Mouse (Mus musculus) heart, adult 2 months (tissue): ENCODE measurements at regions not wholly inside any gene's neighbourhood (a gene's known extent, or its start where the extent isn't known, plus 50 kb on each side); places are given as distances from the start of the nearest gene placed in this dataset.

Experiments
- DNase-seq, 2 experiments: peaks; one replicate each; pipeline ENCODE4 v3.0.0; 2021
- H3K27ac ChIP-seq: fragments of 200-600 bp; 2 replicates; pipeline ENCODE4 v1.8.1; 2022
- H3K27me3 ChIP-seq: fragments of 200-500 bp; 2 replicates; pipeline ENCODE4 v1.6.1; 2012; ENCODE audit warnings: mild to moderate bottlenecking, low read length, inconsistent platforms, mixed read lengths; ENCODE audit not compliant: control insufficient read depth, insufficient read depth
- H3K36me3 ChIP-seq: fragments of 200-500 bp; 2 replicates; pipeline ENCODE4 v1.6.1; 2012; ENCODE audit warnings: low read length, inconsistent platforms; ENCODE audit not compliant: control insufficient read depth, insufficient read depth
- H3K4me1 ChIP-seq: fragments of 200-500 bp; 2 replicates; pipeline ENCODE4 v1.6.1; 2011; ENCODE audit warnings: low read length; ENCODE audit not compliant: control insufficient read depth, insufficient read depth
- H3K4me3 ChIP-seq: fragments of 200-600 bp; 2 replicates; pipeline ENCODE4 v1.8.1; 2022
- H3K79me2 ChIP-seq: fragments of 200-500 bp; replicated peaks from 2 replicates; pipeline ENCODE4 v1.6.1; 2012; ENCODE audit warnings: mild to moderate bottlenecking, inconsistent platforms, low read length, moderate library complexity, mixed read lengths; ENCODE audit not compliant: control insufficient read depth, insufficient read depth
- H3K9ac ChIP-seq: fragments of 200-500 bp; 2 replicates; pipeline ENCODE4 v1.6.1; 2012; ENCODE audit warnings: low read depth, mild to moderate bottlenecking, control low read depth, inconsistent platforms, low read length, mixed read lengths
- CTCF ChIP-seq: fragments of 200-600 bp; IDR thresholded peaks from 2 replicates; pipeline ENCODE4 v1.8.1; 2022; ENCODE audit warnings: antibody characterized with exemption, mild to moderate bottlenecking, moderate library complexity
- EP300 ChIP-seq: fragments of 200-500 bp; IDR thresholded peaks from 2 replicates; pipeline ENCODE4 v1.6.1; 2011; ENCODE audit warnings: low read depth, low read length, control low read depth; ENCODE audit not compliant: insufficient read depth
- POLR2A ChIP-seq: fragments of 200-500 bp; IDR thresholded peaks from 2 replicates; pipeline ENCODE4 v1.6.1; 2011; ENCODE audit warnings: mild to moderate bottlenecking, low read depth, low read length, control low read depth; ENCODE audit not compliant: insufficient read depth
- WGBS: fragments of 180-500 bp; shearing (Covaris S2); methylation state at CpG from one replicate; pipeline ENCODE4 v1.1.7; 2018; 5-methylcytosine and 5-hydroxymethylcytosine counted together
- intact Hi-C: fragments of 180-260 bp; cut with DNase I; formaldehyde crosslinking; loops from one replicate; pipeline ENCODE4 v1.15.1; 2025

DNA sequence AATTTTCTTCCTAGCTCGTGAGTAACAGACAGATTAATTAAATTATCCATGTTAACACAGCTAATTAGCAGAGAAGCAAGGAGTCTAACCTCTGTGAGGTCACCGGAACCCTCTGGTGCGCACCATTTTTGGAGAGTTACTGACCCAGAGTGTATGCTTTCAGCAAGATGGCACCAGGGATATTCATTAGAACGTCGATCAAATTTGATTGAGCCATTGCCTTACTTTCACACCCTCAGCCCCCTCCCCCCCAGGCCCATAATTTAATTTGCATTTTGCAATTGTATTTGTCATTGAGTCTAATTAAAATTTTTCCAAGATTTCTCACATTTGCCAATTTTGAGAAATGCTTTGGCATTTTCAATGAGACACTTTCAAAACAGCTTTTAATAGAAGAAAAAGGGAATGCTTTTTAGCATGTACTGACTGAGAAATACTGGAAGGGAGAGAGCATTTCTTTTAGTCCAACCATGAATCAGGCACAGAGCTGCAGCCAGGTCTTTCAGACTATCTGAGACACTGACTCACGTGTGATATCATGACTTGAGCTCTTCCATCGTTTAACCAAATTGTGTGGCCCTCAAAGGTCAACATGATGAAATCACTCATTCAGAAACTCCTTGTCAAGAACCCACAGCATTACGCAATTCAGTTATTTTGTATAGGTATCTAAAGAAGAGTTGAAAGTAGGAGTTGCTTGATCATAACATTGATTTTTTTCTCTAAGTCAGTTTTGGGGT lies 198.6 kb downstream of the Fam198b start:
- no peak overlapping the region for H3K4me3 ChIP-seq
- no peaks in the 10 kb centered on the region; the same call in 1 of the 2 replicates for H3K4me1 ChIP-seq
- 0 out of 2 replicates have a peak, but pooled peaks cover 1% of the 10 kb centered on the region for H3K36me3 ChIP-seq
- H3K79me2 ChIP-seq = no peaks in the 10 kb centered on the region
- DNase-seq = no peak
- TF ChIP-seq EP300 (no peak), CTCF (no peak), POLR2A (no peak)
- WGBS = 75% methylated on average over 8 of the region's 8 CpGs
- H3K27me3 ChIP-seq = no peaks in the 10 kb centered on the region
- intact Hi-C loops = loop anchor here (5.0 kb wide), 1 partner anchor 724 kb away; no protein-coding TSS in a partner anchor
- no peak overlapping the region for H3K27ac ChIP-seq
- H3K9ac ChIP-seq = no peak overlapping the region

DNA sequence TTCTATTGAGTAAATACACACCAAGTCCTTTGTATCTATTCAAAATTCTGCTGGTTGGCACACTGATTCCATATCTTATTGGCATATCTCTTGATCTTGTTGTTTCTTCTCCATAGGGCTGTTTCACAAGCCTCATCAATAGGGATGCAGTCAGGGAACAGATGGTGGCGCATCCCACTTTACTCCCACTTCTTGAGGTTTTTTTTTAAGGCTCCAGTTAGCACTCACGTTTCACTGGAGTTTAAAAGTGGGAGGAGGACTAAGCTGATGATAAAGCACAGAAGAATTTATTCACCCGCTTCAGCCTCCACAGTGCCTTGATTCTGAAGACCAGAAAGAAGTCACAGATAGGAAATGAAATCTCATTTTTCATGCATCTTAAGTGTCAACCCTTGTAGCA lies 199.8 kb downstream of the Fam198b start:
- Histone ChIP-seq H3K27me3 (no peaks in the 10 kb centered on the region), H3K9ac (no peak overlapping the region), H3K36me3 (0 out of 2 replicates have a peak, but pooled peaks cover 1% of the 10 kb centered on the region), H3K4me1 (no peaks in the 10 kb centered on the region; the same call in 1 of the 2 replicates), H3K4me3 (no peak overlapping the region), H3K27ac (no peak overlapping the region), H3K79me2 (no peaks in the 10 kb centered on the region)
- intact Hi-C loops = loop anchor here (5.0 kb wide), 1 partner anchor 723 kb away; no protein-coding TSS in a partner anchor
- no peak for DNase-seq
- WGBS = 57% methylated on average over 3 of the region's 3 CpGs
- no peak for TF ChIP-seq EP300

DNA sequence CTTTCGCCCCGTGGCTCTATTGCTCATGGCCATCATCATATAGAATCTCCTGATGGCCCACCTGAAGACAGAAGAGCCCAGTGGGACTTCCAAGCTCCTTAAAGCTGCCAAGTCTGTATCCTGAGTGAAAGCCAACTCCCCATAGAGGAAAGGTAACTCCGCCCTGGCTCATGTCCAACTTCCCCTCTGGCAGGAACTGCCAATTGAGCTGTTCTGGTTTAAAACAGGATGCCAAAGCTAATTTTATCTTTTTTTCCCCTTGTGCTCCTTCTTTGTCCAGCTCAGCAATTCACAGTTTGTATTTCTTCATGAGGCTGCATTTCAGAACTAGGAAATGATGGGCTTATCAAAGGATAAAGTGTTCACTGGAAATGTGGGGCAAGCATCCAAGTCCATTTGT lies 215.3 kb downstream of the Fam198b start:
- TF ChIP-seq EP300 (no peak), POLR2A (no peak), CTCF (no peak)
- peak; percentile 16 to 24 for DNase-seq
- no peaks in the 10 kb centered on the region for H3K4me1 ChIP-seq
- no peaks in the 10 kb centered on the region for H3K27me3 ChIP-seq
- intact Hi-C loops = no loop called here
- no peak overlapping the region for H3K4me3 ChIP-seq
- no peaks in the 10 kb centered on the region for H3K79me2 ChIP-seq
- H3K27ac ChIP-seq = no peak overlapping the region
- H3K9ac ChIP-seq = no peak overlapping the region
- 57% methylated on average over 3 of the region's 3 CpGs for whole genome bisulfite sequencing
- H3K36me3 ChIP-seq = no peaks in the 10 kb centered on the region

DNA sequence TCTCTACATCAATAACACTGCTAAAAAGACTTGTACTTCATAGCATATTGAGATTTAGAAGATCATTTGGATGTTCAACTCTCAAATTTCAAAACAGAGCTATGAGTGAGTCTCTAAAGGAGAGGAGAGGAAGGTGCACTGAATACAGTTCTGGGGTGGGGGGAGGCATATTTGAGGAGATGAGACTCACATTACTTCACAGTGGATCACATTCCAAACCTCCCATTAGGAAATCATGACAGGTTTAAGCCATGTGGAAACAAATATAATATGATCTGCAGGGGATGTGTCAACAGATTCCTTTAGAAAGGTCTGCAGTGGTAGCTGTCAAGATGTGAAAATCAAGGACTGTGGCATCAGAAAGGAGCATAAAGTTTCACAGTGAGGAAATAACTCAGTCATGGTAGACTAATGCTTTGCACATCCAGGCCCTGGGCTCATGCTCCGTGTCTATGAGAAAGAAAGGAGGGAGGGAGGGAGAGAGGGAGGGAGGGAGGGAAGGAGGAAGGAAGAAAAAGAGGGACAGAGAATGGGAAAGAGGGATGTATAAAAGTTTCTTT lies 235.9 kb downstream of the Fam198b start:
- Histone ChIP-seq H3K79me2 (no peaks in the 10 kb centered on the region), H3K36me3 (no peaks in the 10 kb centered on the region), H3K9ac (no peak overlapping the region), H3K27ac (no peak overlapping the region), H3K27me3 (no peaks in the 10 kb centered on the region), H3K4me1 (no peaks in the 10 kb centered on the region), H3K4me3 (no peak overlapping the region)
- 50% methylated on average over 1 of the region's 1 CpGs for WGBS
- TF ChIP-seq POLR2A = no peak
- TF ChIP-seq EP300 = no peak
- TF ChIP-seq CTCF = no peak
- no peak for DNase-seq
- intact Hi-C loops = no loop called here

DNA sequence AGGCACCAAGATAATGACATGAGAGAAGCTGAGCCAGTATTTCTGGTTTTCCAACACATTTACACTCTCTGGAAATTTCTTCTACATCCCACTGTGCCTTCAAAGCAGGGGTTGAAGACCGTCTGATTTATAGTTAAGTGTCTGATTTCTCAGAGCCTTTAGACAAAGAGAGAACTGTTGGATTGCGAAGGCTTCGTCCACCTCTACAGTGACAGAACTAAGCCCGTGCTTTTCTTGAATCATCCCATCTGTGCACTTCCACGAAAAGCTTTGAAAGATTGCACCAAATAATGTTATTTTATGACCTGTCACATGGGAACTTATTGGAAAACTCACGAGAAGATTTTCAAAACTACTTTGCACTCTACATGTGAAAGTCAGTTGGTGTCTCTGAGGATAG lies 239.3 kb downstream of the Fam198b start:
- no peak overlapping the region for H3K4me3 ChIP-seq
- no peaks in the 10 kb centered on the region for H3K79me2 ChIP-seq
- H3K4me1 ChIP-seq = no peaks in the 10 kb centered on the region
- WGBS = 80% methylated on average over 6 of the region's 6 CpGs
- H3K27me3 ChIP-seq = no peaks in the 10 kb centered on the region
- no peaks in the 10 kb centered on the region for H3K36me3 ChIP-seq
- no peak overlapping the region for H3K9ac ChIP-seq
- TF ChIP-seq POLR2A (no peak), CTCF (no peak), EP300 (no peak)
- intact Hi-C loops = no loop called here
- no peak for DNase-seq
- no peak overlapping the region for H3K27ac ChIP-seq

DNA sequence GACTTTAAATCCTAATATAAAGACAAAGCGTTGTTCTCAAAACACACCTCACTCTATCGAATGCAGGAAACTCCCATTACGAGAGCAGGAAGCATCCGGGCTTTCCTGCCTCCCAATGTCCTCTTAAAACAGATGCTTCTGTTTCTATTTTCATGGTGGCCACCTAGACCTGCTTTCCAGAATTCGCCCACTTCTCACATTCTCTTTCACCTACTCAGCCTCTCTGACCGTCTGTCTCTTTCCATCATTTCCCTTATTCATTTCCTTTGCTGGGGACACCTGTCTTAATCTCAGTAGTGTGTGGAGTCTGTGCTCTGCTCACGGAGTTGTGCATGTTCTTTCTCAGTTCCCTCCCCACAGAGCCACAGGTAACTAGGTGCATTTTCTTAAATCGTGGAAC lies 240.3 kb downstream of the Fam198b start:
- Histone ChIP-seq H3K9ac (no peak overlapping the region), H3K36me3 (no peaks in the 10 kb centered on the region), H3K4me3 (no peak overlapping the region), H3K4me1 (no peaks in the 10 kb centered on the region), H3K27ac (no peak overlapping the region), H3K27me3 (no peaks in the 10 kb centered on the region), H3K79me2 (no peaks in the 10 kb centered on the region)
- intact Hi-C loops = no loop called here
- WGBS = 46% methylated on average over 8 of the region's 8 CpGs
- DNase-seq = no peak
- TF ChIP-seq CTCF (no peak), EP300 (no peak), POLR2A (no peak)
